Mouse (Mus musculus) liver, embryonic 14.5 days (tissue): ENCODE data around the gene Per1.

Experiments used
- CTCF ChIP-seq: IDR thresholded peaks from 2 replicates; pipeline ENCODE4 v1.5.1; 2016; ENCODE audit warnings: antibody characterized with exemption, low read depth, control low read depth
- EP300 ChIP-seq: IDR thresholded peaks from 2 replicates; pipeline ENCODE4 v1.6.1; 2016; ENCODE audit warnings: antibody characterized with exemption, low read depth

DNA sequence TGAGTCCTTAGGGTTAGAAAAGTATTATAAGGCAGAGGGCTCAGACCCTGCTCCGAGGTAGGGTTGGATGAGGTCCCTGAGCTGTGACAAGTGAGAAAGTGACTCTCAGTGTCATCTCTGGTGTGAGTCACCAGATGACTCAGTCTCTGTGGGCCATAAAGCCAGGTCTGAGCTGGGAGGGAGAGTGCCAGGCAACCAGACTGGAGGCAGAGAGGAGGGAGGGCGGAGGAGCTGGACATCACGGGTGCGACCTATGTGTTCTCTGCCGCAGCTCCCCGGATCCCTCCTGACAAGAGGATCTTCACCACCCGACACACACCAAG, 7.3 kb downstream of the Per1 start:
- no peak for TF ChIP-seq CTCF
- TF ChIP-seq EP300, result no peak
